In the genomic region with DNA sequence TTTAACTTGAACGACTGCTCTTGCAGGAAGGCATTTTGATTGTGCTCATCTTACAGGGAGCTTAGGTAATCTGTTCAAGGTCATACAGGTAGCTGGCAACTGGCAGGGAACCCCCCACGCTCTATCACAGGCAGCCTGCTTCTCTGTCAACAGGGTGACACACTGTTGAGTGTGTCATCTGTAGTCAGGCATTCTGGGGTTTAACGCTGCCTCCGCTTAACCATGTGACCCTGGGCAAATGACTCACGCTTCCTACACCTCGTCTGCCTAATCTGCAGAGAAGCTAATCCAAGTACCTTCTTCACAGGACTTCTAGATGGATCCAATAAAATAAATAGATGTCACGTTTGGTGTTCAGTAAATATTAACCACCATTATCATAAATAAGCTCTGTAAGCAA, we compare ENCODE assay signal across 12 mouse cellular contexts. TPM values are rescaled to one million over a fixed set of nuclear protein-coding genes. Genes with fewer than 3 reads are reported as not detected.
A peak's percentile ranks its signal among the peaks of the same experiment; 100 is the strongest.
DNase-seq lines count a peak whose midpoint lies in the region; ATAC-seq lines count a peak whose summit lies in the region.
"Had no signal": no experiment of that assay in that cellular context is flagged by ENCODE, and none has a peak within 500 bp of the region (broad histone marks: within the 10 kb centered on the region; RNA-seq: fewer than 3 reads in every experiment).

No protein-coding gene starts in this region.

- intact Hi-C loops in left cerebral cortex, postnatal 4 days (cut with DNase I), result no loop called here
- intact Hi-C loops in left cerebral cortex, postnatal 25 days (cut with DNase I), result loop anchor here (5.0 kb wide), 1 partner anchor 132 kb away; no protein-coding TSS in a partner anchor

- DNase-seq in left cerebral cortex, adult 11 months (ENCODE audit: low spot score), result peak; percentile 40
- DNase-seq in left cerebral cortex, postnatal 4 days, result no peak
- peak; percentile 55 for DNase-seq in adrenal gland, adult 2 months
- peak; percentile 87 for DNase-seq in brain, adult 2 months (ENCODE audit: low read depth, low spot score)
- DNase-seq in left cerebral cortex, postnatal 25 days (ENCODE audit: low spot score in 2 of 2), result peak; percentile 10 to 76
- no peak for DNase-seq in lung, postnatal 25 days (ENCODE audit: low spot score)
- DNase-seq in spleen, postnatal 36 days (ENCODE audit: low spot score in 2 of 2), result no peak
- DNase-seq: cerebellum, postnatal 10 days; gastrocnemius, postnatal 36 days; kidney, adult 8-10 months had no signal

- ATAC-seq in CD4-positive, CD25-positive, alpha-beta regulatory T cell, adult 4 months, result no peak

RNA-seq across cellular contexts. Expression of gene Spon1, which starts 26.6 kb away (rescaled TPM):
- total RNA-seq in left cerebral cortex, postnatal 4 days (2021), result 10 to 100 TPM; 35.7 to 38.3 TPM
- total RNA-seq in adrenal gland, adult 2 months (2021), result 10 to 100 TPM; 10.3 to 12.2 TPM
- polyA plus RNA-seq in adrenal gland, adult 2 months (2012; rRNA removed), result 8.4 and 10.4 TPM in 2 replicates
- total RNA-seq in left cerebral cortex, postnatal 25 days (2021), result 10 to 100 TPM; 35.6 to 38.3 TPM
- 1 to 10 TPM; 1.1 TPM for polyA plus RNA-seq in CD4-positive, CD25-positive, alpha-beta regulatory T cell, adult 4 months (2017; shearing (Covaris generic))
- polyA plus RNA-seq: macrophage had no signal

Comparison
In these comparisons a context has a peak if more than half of its experiments do, and no peak if none do; other contexts are left out.
1. DNase-seq: peak in left cerebral cortex, adult 11 months (single experiment), adrenal gland, adult 2 months (single experiment), brain, adult 2 months (single experiment) and left cerebral cortex, postnatal 25 days (2 of 2); none in left cerebral cortex, postnatal 4 days (single experiment), lung, postnatal 25 days (single experiment) and spleen, postnatal 36 days (0 of 2).